In the genomic region with DNA sequence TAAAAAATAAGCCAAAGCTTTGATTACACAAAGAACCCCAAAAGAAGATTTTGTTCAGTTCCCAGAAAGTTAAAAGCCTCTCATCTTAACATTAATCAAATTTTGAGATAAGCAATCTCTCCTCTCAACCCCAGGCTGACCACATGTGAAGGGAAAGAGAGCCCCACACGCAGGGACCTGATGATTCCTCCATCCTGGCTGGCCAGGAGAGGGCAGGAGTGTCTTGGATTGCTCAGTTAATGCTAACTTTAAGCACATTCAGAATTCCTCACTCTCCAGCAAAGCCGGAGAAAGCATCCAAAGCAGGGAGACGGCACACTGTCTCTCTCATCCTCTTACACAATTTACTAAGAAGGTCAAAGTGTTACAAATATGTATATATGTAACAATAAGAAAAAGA, we compare ENCODE assay signal across 10 mouse cellular contexts. TPM values are rescaled to one million over a fixed set of nuclear protein-coding genes. Genes with fewer than 3 reads are reported as not detected.
DNase-seq lines count a peak whose midpoint lies in the region; ATAC-seq and TF ChIP-seq lines count a peak whose summit lies in the region.
"Had no signal": no experiment of that assay in that cellular context is flagged by ENCODE, and none has a peak within 500 bp of the region (broad histone marks: within the 10 kb centered on the region; RNA-seq: fewer than 3 reads in every experiment).

No protein-coding gene starts in this region.

- TF ChIP-seq CTCF in layer of hippocampus, adult 2 months (conservative IDR thresholded peaks at IDR 0.05), result peak; percentile 68
- TF ChIP-seq CTCF in lung, embryonic 14.5 days (IDR thresholded peaks at IDR 0.05; ENCODE audit: low read depth), result peak; percentile 75

- no peaks in the 10 kb centered on the region for H3K4me1 ChIP-seq in hindbrain, embryonic 16.5 days (ENCODE audit: control insufficient read depth, insufficient read depth, low read depth, low read length)
- H3K4me1 ChIP-seq in lung, embryonic 14.5 days (ENCODE audit: insufficient read depth), result no peaks in the 10 kb centered on the region
- H3K4me1 ChIP-seq: embryonic facial prominence, embryonic 15.5 days; limb, embryonic 13.5 days had no signal

- WGBS in hindbrain, embryonic 16.5 days, result 11% methylated on average over 3 of the region's 3 CpGs
- 2% methylated on average over 3 of the region's 3 CpGs for WGBS in lung, embryonic 14.5 days

- H3K9me3 ChIP-seq in hindbrain, embryonic 16.5 days (ENCODE audit: control insufficient read depth, low read length), result no peaks in the 10 kb centered on the region; the same call in 1 of the 2 replicates
- no peaks in the 10 kb centered on the region for H3K9me3 ChIP-seq in lung, embryonic 14.5 days (ENCODE audit: low read depth, low read length)
- H3K9me3 ChIP-seq: embryonic facial prominence, embryonic 15.5 days; limb, embryonic 13.5 days had no signal

- no peak overlapping the region for H3K9ac ChIP-seq in hindbrain, embryonic 16.5 days (ENCODE audit: low read depth, low read length)
- no peak overlapping the region for H3K9ac ChIP-seq in lung, embryonic 14.5 days
- H3K9ac ChIP-seq: embryonic facial prominence, embryonic 15.5 days; limb, embryonic 13.5 days had no signal

- peak; percentile 65; the same call in 1 of the 2 replicates for ATAC-seq in hindbrain, embryonic 16.5 days
- ATAC-seq in lung, embryonic 14.5 days (ENCODE audit: insufficient read depth), result no peak
- no peak for ATAC-seq in CD4-positive, CD25-positive, alpha-beta regulatory T cell, adult 4 months

- H3K27me3 ChIP-seq in hindbrain, embryonic 16.5 days (replicated peaks; ENCODE audit: control insufficient read depth, insufficient read depth, low read length), result no peaks in the 10 kb centered on the region
- no peaks in the 10 kb centered on the region for H3K27me3 ChIP-seq in lung, embryonic 14.5 days (ENCODE audit: insufficient read depth, low read length)
- H3K27me3 ChIP-seq: embryonic facial prominence, embryonic 15.5 days; limb, embryonic 13.5 days had no signal

- DNase-seq in layer of hippocampus, adult 2 months (ENCODE audit: low spot score in 2 of 2), result no peak
- no peak for DNase-seq in layer of hippocampus, adult 9-11 months
- peak; percentile 48 for DNase-seq in MN1 (ENCODE audit: low spot score)
- peak; percentile 39 for DNase-seq in brain, adult 2 months (ENCODE audit: low read depth, low spot score)
- peak; percentile 81 for DNase-seq in lung, embryonic 14.5 days
- DNase-seq in heart, postnatal 25 days (ENCODE audit: low spot score), result no peak

- H3K36me3 ChIP-seq in hindbrain, embryonic 16.5 days (ENCODE audit: control insufficient read depth, insufficient read depth, low read length), result no peaks in the 10 kb centered on the region
- H3K36me3 ChIP-seq in lung, embryonic 14.5 days (ENCODE audit: insufficient read depth), result no peaks in the 10 kb centered on the region
- H3K36me3 ChIP-seq: embryonic facial prominence, embryonic 15.5 days; limb, embryonic 13.5 days had no signal

- H3K4me2 ChIP-seq in hindbrain, embryonic 16.5 days (ENCODE audit: low read length), result no peak overlapping the region
- H3K4me2 ChIP-seq in lung, embryonic 14.5 days, result no peak overlapping the region
- H3K4me2 ChIP-seq: embryonic facial prominence, embryonic 15.5 days; limb, embryonic 13.5 days had no signal

- intact Hi-C loops in heart, postnatal 25 days (cut with DNase I), result loop anchor here (2.0 kb wide), 1 partner anchor 75 kb away; no protein-coding TSS in a partner anchor

- H3K27ac ChIP-seq in layer of hippocampus, adult 2 months, result no peak overlapping the region
- H3K27ac ChIP-seq in hindbrain, embryonic 16.5 days (ENCODE audit: low read depth, low read length), result no peak overlapping the region
- H3K27ac ChIP-seq in lung, embryonic 14.5 days (ENCODE audit: low read depth), result no peak overlapping the region
- H3K27ac ChIP-seq: embryonic facial prominence, embryonic 15.5 days; limb, embryonic 13.5 days had no signal

- no peak overlapping the region for H3K4me3 ChIP-seq in layer of hippocampus, adult 2 months
- H3K4me3 ChIP-seq in hindbrain, embryonic 16.5 days (ENCODE audit: low read length), result no peak overlapping the region
- no peak overlapping the region for H3K4me3 ChIP-seq in lung, embryonic 14.5 days (ENCODE audit: low read depth, low read length)
- H3K4me3 ChIP-seq: embryonic facial prominence, embryonic 15.5 days; limb, embryonic 13.5 days had no signal

RNA-seq across cellular contexts. Expression of gene C2cd6, which starts 26.7 kb away (rescaled TPM):
- total RNA-seq in layer of hippocampus, adult 2 months (2021), result not detected
- polyA plus RNA-seq in hindbrain, embryonic 16.5 days (2015; fragmentation: Nextera tagmentation; extraction: Ambion mirVana), result not detected in 2 replicates
- not detected in 2 replicates for polyA plus RNA-seq in lung, embryonic 14.5 days (2014; fragmentation: Nextera tagmentation; extraction: Ambion mirVana)
- polyA plus RNA-seq in CD4-positive, CD25-positive, alpha-beta regulatory T cell, adult 4 months (2017; shearing (Covaris generic)), result under 1 TPM in 1 of 2 experiments, not detected in 1; 0.39 TPM
- not detected for total RNA-seq in heart, postnatal 25 days (2021)
- polyA plus RNA-seq: embryonic facial prominence, embryonic 15.5 days; limb, embryonic 13.5 days had no signal

RNA-seq across cellular contexts. Expression of gene Tmem237, which starts 52.2 kb away (rescaled TPM):
- 10 to 100 TPM; 29.8 to 31.6 TPM for total RNA-seq in layer of hippocampus, adult 2 months (2021)
- polyA plus RNA-seq in hindbrain, embryonic 16.5 days (2015; fragmentation: Nextera tagmentation; extraction: Ambion mirVana), result 44.2 and 51.0 TPM in 2 replicates
- 43.3 and 45.7 TPM in 2 replicates for polyA plus RNA-seq in lung, embryonic 14.5 days (2014; fragmentation: Nextera tagmentation; extraction: Ambion mirVana)
- polyA plus RNA-seq in CD4-positive, CD25-positive, alpha-beta regulatory T cell, adult 4 months (2017; shearing (Covaris generic)), result 10 to 100 TPM; 17.9 to 18.6 TPM
- 1 to 10 TPM; 3.8 to 4.0 TPM for total RNA-seq in heart, postnatal 25 days (2021)

Comparison
In these comparisons a context has a peak if more than half of its experiments do, and no peak if none do; other contexts are left out.
1. DNase-seq: peak in MN1 (single experiment), brain, adult 2 months (single experiment) and lung, embryonic 14.5 days (single experiment); none in layer of hippocampus, adult 2 months (0 of 2), layer of hippocampus, adult 9-11 months (single experiment) and heart, postnatal 25 days (single experiment).